Mouse (Mus musculus): ENCODE data around the gene Elp4.

GRCm38 (mm10) chr2:105663101-105663511 is 241.3 kb downstream of the Elp4 start:
- TF ChIP-seq CTCF (IDR thresholded peaks at IDR 0.05; ENCODE audit: insufficient read depth, low read length) = no peak
- no peak for TF ChIP-seq POLR2A (IDR thresholded peaks at IDR 0.05; ENCODE audit: borderline replicate concordance, extremely low read depth, low read depth, low read length)

Measured in lung, adult 2 months (tissue).